Mouse (Mus musculus) limb, embryonic 14.5 days (tissue): ENCODE results near the gene Magi1. TPM values are rescaled to one million over a fixed set of nuclear protein-coding genes. Genes with fewer than 3 reads are reported as not detected.

ENCODE experiments used
- ATAC-seq: fragments of 200-750 bp; cut with Nextera tagmentation; 2 replicates; pipeline ENCODE4 v1.8.0; 2017; ENCODE audit warnings: low read depth, moderate number of reproducible peaks, moderate TSS enrichment; ENCODE audit not compliant: low FRiP score
- DNase-seq: peaks from one replicate; pipeline ENCODE4 v3.0.0-alpha.2; 2015; ENCODE audit warnings: low spot score
- H3K27ac ChIP-seq: fragments of 300-500 bp; sonication (generic); replicated peaks from 2 replicates; pipeline ENCODE4 v1.5.1; 2014; ENCODE audit warnings: low read depth, mild to moderate bottlenecking, low read length, moderate library complexity, mixed read lengths
- H3K27me3 ChIP-seq: fragments of 300-500 bp; sonication (generic); 2 replicates; pipeline ENCODE4 v1.6.1; 2014; ENCODE audit warnings: low read length, mixed read lengths; ENCODE audit not compliant: control insufficient read depth, insufficient read depth
- H3K36me3 ChIP-seq: fragments of 300-500 bp; sonication (generic); 2 replicates; pipeline ENCODE4 v1.6.1; 2014; ENCODE audit warnings: mild to moderate bottlenecking, low read length, moderate library complexity, mixed read lengths; ENCODE audit not compliant: control insufficient read depth, insufficient read depth
- H3K4me1 ChIP-seq: fragments of 300-500 bp; sonication (generic); 2 replicates; pipeline ENCODE4 v1.6.1; 2014; ENCODE audit warnings: antibody characterized with exemption, low read length, mixed read lengths; ENCODE audit not compliant: control insufficient read depth, insufficient read depth
- H3K4me2 ChIP-seq: fragments of 300-500 bp; sonication (generic); replicated peaks from 2 replicates; pipeline ENCODE4 v1.6.1; 2014; ENCODE audit warnings: low read depth, mild to moderate bottlenecking, low read length, moderate library complexity; ENCODE audit not compliant: severe bottlenecking
- H3K4me3 ChIP-seq: fragments of 300-500 bp; sonication (generic); replicated peaks from 2 replicates; pipeline ENCODE4 v1.5.1; 2014; ENCODE audit warnings: low read length
- H3K9ac ChIP-seq: fragments of 300-500 bp; sonication (generic); 2 replicates; pipeline ENCODE4 v1.6.1; 2014; ENCODE audit warnings: mild to moderate bottlenecking, low read depth, low read length, moderate library complexity; ENCODE audit not compliant: severe bottlenecking
- H3K9me3 ChIP-seq: fragments of 300-500 bp; sonication (generic); 2 replicates; pipeline ENCODE4 v1.6.1; 2016; ENCODE audit warnings: low read length; ENCODE audit not compliant: control insufficient read depth
- POLR2A ChIP-seq: fragments of 200-500 bp; IDR thresholded peaks from 2 replicates; pipeline ENCODE4 v1.8.0; 2012; ENCODE audit warnings: inconsistent platforms, mild to moderate bottlenecking, moderate library complexity, borderline replicate concordance; ENCODE audit not compliant: insufficient read depth, insufficient read length; ENCODE audit errors: extremely low read depth
- WGBS: fragments of 180-500 bp; shearing (Covaris S2); extraction: QIAGEN DNeasy Blood & Tissue Kit; methylation state at CpG from one replicate; pipeline ENCODE4 v1.1.7; 2014; 5-methylcytosine and 5-hydroxymethylcytosine counted together
- polyA plus RNA-seq, 2 experiments: library from polyadenylated mRNA; depleted of rRNA in 1 of 2; stranded (reverse) in 1 of 2; unstranded in 1 of 2; fragments of >200 nt; fragmentation: Nextera tagmentation in 1 of 2; extraction: Ambion mirVana in 1 of 2; gene quantifications; 2 replicates each; pipeline versions ENCODE4 v1.2.1 to v1.2.3; 2012 to 2014

The Magi1 gene
- polyA plus RNA-seq, 2 experiments: 9.7 to 15.0 TPM

DNA sequence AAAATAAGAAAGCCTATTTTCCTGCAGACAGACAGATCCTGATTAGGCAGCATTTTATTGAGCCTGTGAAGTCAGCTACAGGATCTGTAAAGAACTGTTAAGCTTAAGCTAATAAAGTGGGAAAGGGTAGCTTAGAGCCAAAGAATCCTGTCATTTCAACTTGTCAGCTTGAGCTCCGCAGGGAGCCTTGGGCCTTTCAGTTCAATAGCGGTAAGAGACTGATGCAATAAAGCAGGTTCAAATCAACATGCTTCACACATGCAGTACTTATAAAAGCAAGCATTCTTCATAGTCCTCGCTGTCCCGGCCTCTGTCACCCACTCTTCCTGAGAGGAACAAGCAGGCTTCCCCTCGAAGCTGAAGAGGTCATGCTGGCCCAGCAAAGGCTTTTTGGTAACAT, 199.0 kb downstream of the Magi1 start:
- no peak for ATAC-seq
- Histone ChIP-seq H3K4me1 (peaks cover 7% of the 10 kb centered on the region; the same call in 1 of the 2 replicates), H3K27ac (no peak overlapping the region)

DNA sequence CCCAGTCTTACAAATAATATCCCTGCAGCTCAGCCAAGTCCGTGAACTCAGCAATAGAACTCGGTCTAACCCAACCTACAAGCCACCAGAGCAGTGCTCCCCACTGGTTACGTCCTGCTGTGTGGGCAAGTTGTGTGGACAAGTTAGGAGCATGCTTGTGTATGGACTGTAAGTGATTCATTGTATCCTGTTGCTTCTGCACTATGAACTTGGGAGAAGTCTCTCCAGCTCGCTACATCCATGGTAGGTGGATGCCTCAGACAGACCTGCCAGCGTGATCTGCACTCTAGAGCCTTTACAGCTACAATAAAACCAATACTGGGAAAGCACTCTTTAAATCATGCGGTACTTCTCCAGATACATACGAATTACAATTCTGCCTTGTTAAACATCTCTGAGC, 200.3 kb downstream of the Magi1 start:
- H3K4me1 ChIP-seq: peaks cover 16% of the 10 kb centered on the region
- H3K27ac ChIP-seq: no peak overlapping the region
- no peaks in the 10 kb centered on the region for H3K36me3 ChIP-seq
- no peak overlapping the region for H3K4me2 ChIP-seq
- no peaks in the 10 kb centered on the region for H3K9me3 ChIP-seq
- H3K4me3 ChIP-seq: no peak overlapping the region
- DNase-seq (no peak), ATAC-seq (no peak)
- H3K9ac ChIP-seq: no peak overlapping the region
- no peaks in the 10 kb centered on the region; the same call in 1 of the 2 replicates for H3K27me3 ChIP-seq
- no peak for TF ChIP-seq POLR2A
- WGBS: 69% methylated on average over 7 of the region's 7 CpGs

More for the DNA sequence above, 199.0 kb downstream of the Magi1 start:
- H3K9ac ChIP-seq: no peak overlapping the region
- H3K4me2 ChIP-seq: no peak overlapping the region
- no peaks in the 10 kb centered on the region for H3K36me3 ChIP-seq
- TF ChIP-seq POLR2A: no peak
- no peak for DNase-seq
- H3K4me3 ChIP-seq: no peak overlapping the region
- no peaks in the 10 kb centered on the region for H3K9me3 ChIP-seq
- WGBS: 35% methylated on average over 5 of the region's 5 CpGs
- no peaks in the 10 kb centered on the region; the same call in 1 of the 2 replicates for H3K27me3 ChIP-seq

DNA sequence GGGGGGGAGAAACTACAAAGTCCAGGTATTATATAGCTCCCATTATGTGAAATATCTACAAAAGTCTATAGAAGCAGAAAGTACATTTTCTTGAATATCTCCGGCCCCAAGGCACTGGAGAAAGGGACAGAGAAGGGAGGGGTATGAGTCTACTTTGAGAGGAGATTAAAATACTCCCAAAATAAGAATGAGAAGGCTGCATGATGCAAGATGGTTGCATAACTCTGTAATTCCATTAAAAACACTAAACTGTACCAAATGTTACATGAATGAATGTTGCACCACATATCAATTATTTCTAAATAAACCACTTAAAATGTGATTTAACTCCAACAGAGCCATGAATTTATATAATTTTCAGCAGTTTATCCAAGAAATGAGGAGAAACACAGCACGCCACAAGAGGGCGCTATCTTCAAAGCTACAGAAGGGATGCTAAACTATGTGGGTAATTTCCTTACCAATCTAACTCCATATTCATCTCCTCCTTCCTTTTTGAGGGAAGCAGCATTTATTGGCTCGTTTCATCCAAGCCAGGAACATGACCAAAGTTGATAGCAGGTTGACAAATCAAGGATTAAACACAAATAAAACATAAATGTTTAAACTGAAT, 202.7 kb downstream of the Magi1 start:
- ATAC-seq (no peak), DNase-seq (peak; percentile 87)
- Histone ChIP-seq H3K27me3 (no peaks in the 10 kb centered on the region), H3K9me3 (no peaks in the 10 kb centered on the region), H3K4me2 (no peak overlapping the region), H3K4me3 (no peak overlapping the region), H3K27ac (no peak overlapping the region), H3K9ac (no peak overlapping the region), H3K36me3 (no peaks in the 10 kb centered on the region), H3K4me1 (peaks cover 25% of the 10 kb centered on the region)
- WGBS: 14% methylated on average over 4 of the region's 4 CpGs
- no peak for TF ChIP-seq POLR2A

DNA sequence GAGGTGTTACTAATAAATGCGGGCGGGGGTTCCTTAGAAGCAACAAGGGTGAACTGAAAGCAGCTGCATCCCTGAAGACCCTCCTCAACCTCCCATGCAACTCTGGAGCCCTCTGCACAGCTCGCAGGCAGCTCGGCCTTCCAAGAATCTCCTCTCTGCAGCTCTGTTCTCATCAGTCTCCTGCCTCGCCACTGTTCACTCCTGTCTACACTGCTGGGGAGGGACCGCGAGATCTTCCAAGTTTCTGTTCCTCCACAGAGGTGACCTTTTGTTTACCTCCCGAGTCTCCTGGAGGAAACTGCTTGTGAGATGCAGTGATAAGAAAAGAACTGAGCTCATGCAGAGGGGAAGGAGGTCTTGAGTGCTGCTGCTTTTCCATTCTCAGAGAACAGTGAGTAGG, 204.8 kb downstream of the Magi1 start:
- no peak for DNase-seq
- Histone ChIP-seq H3K27me3 (no peaks in the 10 kb centered on the region), H3K9me3 (no peaks in the 10 kb centered on the region), H3K27ac (0 out of 2 replicates have a peak overlapping the region, but pooled peaks have one; percentile 10), H3K36me3 (no peaks in the 10 kb centered on the region), H3K9ac (no peak overlapping the region), H3K4me3 (no peak overlapping the region), H3K4me2 (no peak overlapping the region), H3K4me1 (peaks cover 35% of the 10 kb centered on the region)
- TF ChIP-seq POLR2A: no peak
- 22% methylated on average over 8 of the region's 8 CpGs for WGBS
- no peak for ATAC-seq

DNA sequence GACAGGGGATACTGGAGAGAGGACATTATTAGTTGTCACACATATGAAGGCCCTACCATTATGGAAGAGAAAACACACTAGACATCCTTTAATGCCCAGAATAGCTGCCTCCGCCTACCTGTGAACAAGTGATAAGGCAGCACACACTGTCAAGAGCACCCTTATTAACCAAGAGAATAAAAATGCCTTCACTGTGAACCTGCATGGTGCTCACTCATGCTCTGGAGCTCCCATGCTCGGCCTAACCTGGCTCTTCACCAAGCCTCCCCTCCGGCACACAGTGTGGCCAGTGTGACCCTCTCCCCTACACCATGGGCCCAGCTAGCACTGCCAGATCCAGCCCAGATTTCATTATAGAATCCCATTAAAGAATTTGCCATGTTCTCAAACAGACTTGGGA, 206.7 kb downstream of the Magi1 start:
- Histone ChIP-seq H3K4me2 (no peak overlapping the region), H3K9me3 (no peaks in the 10 kb centered on the region), H3K4me1 (peaks cover 35% of the 10 kb centered on the region), H3K27me3 (no peaks in the 10 kb centered on the region), H3K9ac (no peak overlapping the region), H3K4me3 (no peak overlapping the region), H3K36me3 (no peaks in the 10 kb centered on the region), H3K27ac (no peak overlapping the region)
- DNase-seq (no peak), ATAC-seq (no peak)
- WGBS: 85% methylated on average over 3 of the region's 3 CpGs
- TF ChIP-seq POLR2A: no peak
